Mouse (Mus musculus): ENCODE measurements around the gene Pard3. TPM values are rescaled to one million over a fixed set of nuclear protein-coding genes. Genes with fewer than 3 reads are reported as not detected.

Pard3 gene
- polyA plus RNA-seq, 1 experiment from 2014 or later = 17.3 TPM

GRCm38 (mm10) chr8:127462378-127462935, 398.8 kb downstream of the Pard3 start:
- Histone ChIP-seq H3K4me3 (ENCODE audit: low read length) (no peak overlapping the region), H3K9ac (ENCODE audit: low read depth, low read length) (no peak overlapping the region), H3K27me3 (replicated peaks; ENCODE audit: control insufficient read depth, insufficient read depth, low read length) (no peaks in the 10 kb centered on the region), H3K4me1 (ENCODE audit: control insufficient read depth, insufficient read depth, low read length) (no peaks in the 10 kb centered on the region), H3K27ac (ENCODE audit: low read length) (no peak overlapping the region), H3K4me2 (ENCODE audit: low read depth, low read length) (no peak overlapping the region), H3K36me3 (ENCODE audit: control insufficient read depth, insufficient read depth, low read length) (no peaks in the 10 kb centered on the region), H3K9me3 (ENCODE audit: control insufficient read depth, low read length) (no peaks in the 10 kb centered on the region)
- 86% methylated on average over 2 of the region's 2 CpGs for WGBS
- ATAC-seq = no peak

GRCm38 (mm10) chr8:127464300-127464699, 400.6 kb downstream of the Pard3 start:
- H3K4me3 ChIP-seq (ENCODE audit: low read length) = no peak overlapping the region
- H3K36me3 ChIP-seq (ENCODE audit: control insufficient read depth, insufficient read depth, low read length) = no peaks in the 10 kb centered on the region
- no peaks in the 10 kb centered on the region for H3K9me3 ChIP-seq (ENCODE audit: control insufficient read depth, low read length)
- H3K4me1 ChIP-seq (ENCODE audit: control insufficient read depth, insufficient read depth, low read length) = no peaks in the 10 kb centered on the region
- H3K4me2 ChIP-seq (ENCODE audit: low read depth, low read length) = no peak overlapping the region
- no peak overlapping the region for H3K9ac ChIP-seq (ENCODE audit: low read depth, low read length)
- no peaks in the 10 kb centered on the region for H3K27me3 ChIP-seq (replicated peaks; ENCODE audit: control insufficient read depth, insufficient read depth, low read length)
- WGBS = 93% methylated on average over 1 of the region's 1 CpGs
- ATAC-seq = no peak
- H3K27ac ChIP-seq (ENCODE audit: low read length) = no peak overlapping the region

GRCm38 (mm10) chr8:127472204-127472603, 408.5 kb downstream of the Pard3 start:
- ATAC-seq = no peak; the same call in 1 of the 2 replicates
- Histone ChIP-seq H3K27me3 (replicated peaks; ENCODE audit: control insufficient read depth, insufficient read depth, low read length) (no peaks in the 10 kb centered on the region), H3K4me2 (ENCODE audit: low read depth, low read length) (no peak overlapping the region), H3K9me3 (ENCODE audit: control insufficient read depth, low read length) (no peaks in the 10 kb centered on the region), H3K9ac (ENCODE audit: low read depth, low read length) (no peak overlapping the region), H3K36me3 (ENCODE audit: control insufficient read depth, insufficient read depth, low read length) (no peaks in the 10 kb centered on the region), H3K4me1 (ENCODE audit: control insufficient read depth, insufficient read depth, low read length) (no peaks in the 10 kb centered on the region), H3K4me3 (ENCODE audit: low read length) (no peak overlapping the region), H3K27ac (ENCODE audit: low read length) (no peak overlapping the region)
- WGBS = 32% methylated on average over 2 of the region's 2 CpGs

DNA sequence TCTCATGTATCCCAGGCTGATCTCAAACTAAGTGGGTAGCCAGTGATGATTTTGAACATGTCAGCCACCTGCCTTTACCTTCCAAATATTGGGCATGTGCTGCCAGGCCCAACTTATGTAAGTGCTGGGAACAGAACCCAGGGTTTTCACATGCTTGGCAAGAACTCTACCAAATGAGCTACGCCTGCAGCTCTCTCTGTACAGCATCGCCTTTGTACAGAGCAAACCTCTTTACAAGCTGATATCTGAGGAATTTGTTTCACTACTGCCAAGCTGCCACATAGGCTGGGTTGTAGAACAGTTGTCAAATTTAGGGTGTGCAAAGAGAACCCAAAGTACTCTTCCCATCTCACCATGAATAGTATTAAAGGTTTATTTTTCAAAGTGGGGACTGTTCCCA, 416.3 kb downstream of the Pard3 start:
- H3K9ac ChIP-seq (ENCODE audit: low read depth, low read length) = no peak overlapping the region
- H3K4me2 ChIP-seq (ENCODE audit: low read depth, low read length) = no peak overlapping the region
- H3K27me3 ChIP-seq (replicated peaks; ENCODE audit: control insufficient read depth, insufficient read depth, low read length) = no peaks in the 10 kb centered on the region
- H3K4me3 ChIP-seq (ENCODE audit: low read length) = no peak overlapping the region
- H3K27ac ChIP-seq (ENCODE audit: low read length) = no peak overlapping the region
- WGBS = 87% methylated on average over 2 of the region's 2 CpGs
- H3K4me1 ChIP-seq (ENCODE audit: control insufficient read depth, insufficient read depth, low read length) = no peaks in the 10 kb centered on the region
- H3K9me3 ChIP-seq (ENCODE audit: control insufficient read depth, low read length) = no peaks in the 10 kb centered on the region
- ATAC-seq = no peak
- H3K36me3 ChIP-seq (ENCODE audit: control insufficient read depth, insufficient read depth, low read length) = no peaks in the 10 kb centered on the region

DNA sequence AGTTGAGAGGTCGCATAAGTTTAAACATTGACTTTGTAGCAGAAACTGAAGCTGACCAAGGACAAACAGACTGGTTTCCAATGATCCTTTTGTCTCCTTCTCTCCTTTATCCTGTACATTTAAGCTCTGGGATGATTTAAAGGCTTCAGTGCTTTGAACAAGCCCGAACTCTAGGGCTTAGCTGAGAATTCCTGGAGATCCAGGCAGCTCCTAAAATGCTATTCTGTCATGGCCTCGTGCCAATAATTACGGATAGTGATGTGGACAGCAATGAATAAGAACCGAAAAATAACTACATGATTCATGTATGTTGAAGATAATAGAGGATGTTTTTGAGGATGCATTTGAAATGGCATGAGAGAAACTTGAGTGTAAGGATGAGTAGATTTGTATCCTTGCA, 421.9 kb downstream of the Pard3 start:
- no peaks in the 10 kb centered on the region for H3K36me3 ChIP-seq (ENCODE audit: control insufficient read depth, insufficient read depth, low read length)
- H3K4me2 ChIP-seq (ENCODE audit: low read depth, low read length) = no peak overlapping the region
- H3K4me1 ChIP-seq (ENCODE audit: control insufficient read depth, insufficient read depth, low read length) = no peaks in the 10 kb centered on the region
- H3K4me3 ChIP-seq (ENCODE audit: low read length) = no peak overlapping the region
- WGBS = 59% methylated on average over 5 of the region's 5 CpGs
- no peak overlapping the region for H3K9ac ChIP-seq (ENCODE audit: low read depth, low read length)
- H3K9me3 ChIP-seq (ENCODE audit: control insufficient read depth, low read length) = no peaks in the 10 kb centered on the region
- H3K27ac ChIP-seq (ENCODE audit: low read length) = no peak overlapping the region
- no peaks in the 10 kb centered on the region for H3K27me3 ChIP-seq (replicated peaks; ENCODE audit: control insufficient read depth, insufficient read depth, low read length)
- no peak for ATAC-seq

DNA sequence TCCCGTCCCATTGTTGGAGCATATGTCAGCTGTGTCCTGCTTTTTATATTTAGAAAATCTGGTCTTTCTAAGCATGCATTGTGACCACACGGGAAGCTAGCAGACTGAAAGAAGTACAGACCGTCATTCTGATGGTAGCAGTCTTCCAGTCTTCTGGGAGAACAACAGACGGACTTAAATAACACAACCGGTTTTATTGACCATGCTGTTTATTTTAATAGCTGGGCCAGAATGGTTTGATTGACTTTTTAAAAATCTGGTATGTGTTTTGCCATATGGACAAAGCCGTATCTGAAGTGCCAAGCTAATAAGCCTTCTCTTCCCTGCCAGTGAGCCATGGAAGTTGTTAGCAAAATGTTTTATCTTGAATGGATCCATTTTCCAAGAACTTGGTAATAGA, 428.3 kb downstream of the Pard3 start:
- Histone ChIP-seq H3K36me3 (ENCODE audit: control insufficient read depth, insufficient read depth, low read length) (no peaks in the 10 kb centered on the region), H3K27ac (ENCODE audit: low read length) (no peak overlapping the region), H3K9ac (ENCODE audit: low read depth, low read length) (no peak overlapping the region), H3K4me1 (ENCODE audit: control insufficient read depth, insufficient read depth, low read length) (no peaks in the 10 kb centered on the region; the same call in 1 of the 2 replicates), H3K4me2 (ENCODE audit: low read depth, low read length) (no peak overlapping the region), H3K27me3 (replicated peaks; ENCODE audit: control insufficient read depth, insufficient read depth, low read length) (no peaks in the 10 kb centered on the region), H3K9me3 (ENCODE audit: control insufficient read depth, low read length) (no peaks in the 10 kb centered on the region), H3K4me3 (ENCODE audit: low read length) (no peak overlapping the region)
- no peak for ATAC-seq
- WGBS = 67% methylated on average over 6 of the region's 6 CpGs

GRCm38 (mm10) chr8:127495226-127495780, 431.6 kb downstream of the Pard3 start:
- no peak overlapping the region for H3K4me3 ChIP-seq (ENCODE audit: low read length)
- ATAC-seq = no peak
- WGBS = 66% methylated on average over 4 of the region's 4 CpGs

DNA sequence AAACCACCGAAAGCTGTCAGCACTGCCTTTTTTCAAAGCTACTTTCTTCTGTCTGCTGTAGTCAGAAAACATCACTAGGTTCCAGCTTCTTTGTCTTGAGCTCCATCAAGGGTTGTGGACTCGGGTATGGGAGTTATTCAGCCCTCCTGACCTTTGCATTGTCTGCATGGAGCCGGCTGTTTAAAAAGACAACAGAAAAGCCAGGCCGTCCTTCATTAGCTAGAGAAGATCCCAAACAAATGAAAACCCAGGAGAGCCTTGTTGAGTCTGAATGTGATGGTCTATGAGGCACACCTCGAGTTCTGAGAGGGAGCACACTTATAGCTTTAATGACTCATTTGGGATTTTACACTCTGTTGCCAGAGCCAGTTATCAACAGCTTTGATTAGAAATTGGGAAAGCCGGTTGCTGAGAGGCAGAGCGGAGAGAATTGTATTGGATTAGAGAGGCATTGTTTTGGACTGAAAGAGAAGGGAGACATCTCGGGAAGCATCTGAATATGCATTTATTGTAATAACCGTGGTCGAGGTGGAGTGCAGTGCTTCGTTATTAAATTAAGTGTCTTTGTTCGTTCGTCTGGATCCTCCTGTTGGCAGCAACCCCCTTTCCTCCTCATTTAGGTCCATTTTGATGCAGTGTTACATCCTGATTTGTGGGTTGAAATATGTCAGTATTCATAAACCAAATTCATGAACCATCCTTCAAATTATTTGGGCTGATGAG, 435.5 kb downstream of the Pard3 start:
- peaks cover 3% of the 10 kb centered on the region; the same call in 1 of the 2 replicates for H3K4me1 ChIP-seq (ENCODE audit: control insufficient read depth, insufficient read depth, low read length)
- no peaks in the 10 kb centered on the region for H3K27me3 ChIP-seq (replicated peaks; ENCODE audit: control insufficient read depth, insufficient read depth, low read length)
- ATAC-seq = no peak
- H3K9me3 ChIP-seq (ENCODE audit: control insufficient read depth, low read length) = no peaks in the 10 kb centered on the region
- no peaks in the 10 kb centered on the region for H3K36me3 ChIP-seq (ENCODE audit: control insufficient read depth, insufficient read depth, low read length)
- H3K9ac ChIP-seq (ENCODE audit: low read depth, low read length) = no peak overlapping the region
- H3K4me3 ChIP-seq (ENCODE audit: low read length) = no peak overlapping the region
- H3K4me2 ChIP-seq (ENCODE audit: low read depth, low read length) = peak overlapping the region; percentile 46; the same call in 1 of the 2 replicates
- H3K27ac ChIP-seq (ENCODE audit: low read length) = no peak overlapping the region
- WGBS = 67% methylated on average over 13 of the region's 13 CpGs

More at GRCm38 (mm10) chr8:127495226-127495780, 431.6 kb downstream of the Pard3 start:
- Histone ChIP-seq H3K27me3 (replicated peaks; ENCODE audit: control insufficient read depth, insufficient read depth, low read length) (no peaks in the 10 kb centered on the region), H3K9me3 (ENCODE audit: control insufficient read depth, low read length) (no peaks in the 10 kb centered on the region), H3K4me1 (ENCODE audit: control insufficient read depth, insufficient read depth, low read length) (peaks cover 3% of the 10 kb centered on the region), H3K27ac (ENCODE audit: low read length) (no peak overlapping the region), H3K4me2 (ENCODE audit: low read depth, low read length) (no peak overlapping the region), H3K9ac (ENCODE audit: low read depth, low read length) (no peak overlapping the region), H3K36me3 (ENCODE audit: control insufficient read depth, insufficient read depth, low read length) (no peaks in the 10 kb centered on the region)

DNA sequence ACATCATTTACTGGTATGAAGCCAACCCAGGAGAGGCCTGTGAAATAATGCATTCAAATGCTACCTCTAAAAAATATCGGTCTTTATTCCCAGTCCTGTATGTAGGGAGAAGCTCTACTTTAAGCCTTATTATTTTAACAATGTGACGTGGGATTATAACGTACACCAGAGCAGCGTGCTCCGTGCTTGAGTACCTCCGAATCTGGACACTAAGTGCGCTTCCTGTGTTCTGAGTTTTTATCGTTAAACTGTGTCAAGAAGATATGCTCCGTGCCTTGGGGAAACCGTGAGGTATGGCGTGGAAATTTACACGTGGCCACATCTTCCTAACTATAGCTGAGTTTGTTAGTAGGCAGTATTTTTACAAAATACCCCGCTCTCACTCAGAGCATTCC, 436.0 kb downstream of the Pard3 start:
- Histone ChIP-seq H3K4me1 (ENCODE audit: control insufficient read depth, insufficient read depth, low read length) (peaks cover 3% of the 10 kb centered on the region; the same call in 1 of the 2 replicates), H3K27me3 (replicated peaks; ENCODE audit: control insufficient read depth, insufficient read depth, low read length) (no peaks in the 10 kb centered on the region), H3K4me3 (ENCODE audit: low read length) (peak overlapping the region; percentile 2; the same call in 1 of the 2 replicates), H3K9ac (ENCODE audit: low read depth, low read length) (no peak overlapping the region), H3K27ac (ENCODE audit: low read length) (no peak overlapping the region), H3K4me2 (ENCODE audit: low read depth, low read length) (peak overlapping the region; percentile 46), H3K9me3 (ENCODE audit: control insufficient read depth, low read length) (no peaks in the 10 kb centered on the region), H3K36me3 (ENCODE audit: control insufficient read depth, insufficient read depth, low read length) (no peaks in the 10 kb centered on the region)
- no peak for ATAC-seq
- 54% methylated on average over 13 of the region's 13 CpGs for WGBS

Data from intestine, embryonic 16.5 days (tissue).